Mouse (Mus musculus) cortical plate, adult 2 months (tissue): ENCODE results near the gene Esd.

Source experiments
- CTCF ChIP-seq: fragments of 200-500 bp; IDR thresholded peaks from 2 replicates; pipeline ENCODE4 v1.5.1; 2011; ENCODE audit warnings: mild to moderate bottlenecking, control low read depth, low read length; ENCODE audit not compliant: insufficient read depth; ENCODE audit errors: extremely low read depth
- POLR2A ChIP-seq: fragments of 200-500 bp; IDR thresholded peaks from 2 replicates; pipeline ENCODE4 v1.6.1; 2011; ENCODE audit warnings: mild to moderate bottlenecking, low read length, control low read depth; ENCODE audit not compliant: insufficient read depth; ENCODE audit errors: extremely low read depth

GRCm38 (mm10) chr14:74794931-74795330 lies 62.8 kb downstream of the Esd start:
- TF ChIP-seq POLR2A (no peak), CTCF (no peak)
